Mouse (Mus musculus): Measurements from ENCODE around the gene Acot2.

DNA sequence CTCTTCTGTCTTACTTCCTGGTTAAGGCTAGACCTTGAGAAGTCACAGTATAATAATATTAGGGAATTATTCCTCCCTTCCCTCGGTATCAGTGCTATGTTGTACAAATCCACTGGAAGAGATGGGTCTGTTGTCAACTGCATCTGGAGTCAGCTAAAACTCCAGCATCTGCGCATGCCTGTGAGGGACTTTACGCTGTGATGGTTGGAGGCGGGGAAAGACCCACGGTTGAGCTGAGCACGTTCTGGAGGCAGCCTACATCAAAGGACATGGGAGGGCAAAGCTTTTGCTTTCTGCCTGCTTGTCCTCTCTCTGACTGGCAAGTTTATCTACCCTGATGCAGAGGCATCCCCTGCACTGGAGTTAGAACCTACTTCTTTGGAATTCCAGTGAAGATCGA lies 38.2 kb downstream of the Acot2 start:
- TF ChIP-seq POLR2A (IDR thresholded peaks at IDR 0.05; ENCODE audit: borderline replicate concordance, control insufficient read depth, low read depth, low read length) (no peak), CTCF (IDR thresholded peaks at IDR 0.05; ENCODE audit: control insufficient read depth, insufficient read depth, low read length) (no peak)

All from bone marrow, adult 2 months (tissue).